Mouse (Mus musculus) E14TG2a.4 (cell line): ENCODE measurements around the gene Clstn1.

ENCODE experiments used
- CTCF ChIP-seq: conservative IDR thresholded peaks from 2 replicates; pipeline ENCODE4 v1.5.1; 2014; ENCODE audit warnings: low read length
- NANOG ChIP-seq: IDR thresholded peaks from 2 replicates; pipeline ENCODE4 v1.6.1; 2014; ENCODE audit warnings: borderline replicate concordance, low read length, mixed read lengths
- POU5F1 ChIP-seq: IDR thresholded peaks from 2 replicates; pipeline ENCODE4 v1.6.1; 2014; ENCODE audit warnings: low read length, borderline replicate concordance

DNA sequence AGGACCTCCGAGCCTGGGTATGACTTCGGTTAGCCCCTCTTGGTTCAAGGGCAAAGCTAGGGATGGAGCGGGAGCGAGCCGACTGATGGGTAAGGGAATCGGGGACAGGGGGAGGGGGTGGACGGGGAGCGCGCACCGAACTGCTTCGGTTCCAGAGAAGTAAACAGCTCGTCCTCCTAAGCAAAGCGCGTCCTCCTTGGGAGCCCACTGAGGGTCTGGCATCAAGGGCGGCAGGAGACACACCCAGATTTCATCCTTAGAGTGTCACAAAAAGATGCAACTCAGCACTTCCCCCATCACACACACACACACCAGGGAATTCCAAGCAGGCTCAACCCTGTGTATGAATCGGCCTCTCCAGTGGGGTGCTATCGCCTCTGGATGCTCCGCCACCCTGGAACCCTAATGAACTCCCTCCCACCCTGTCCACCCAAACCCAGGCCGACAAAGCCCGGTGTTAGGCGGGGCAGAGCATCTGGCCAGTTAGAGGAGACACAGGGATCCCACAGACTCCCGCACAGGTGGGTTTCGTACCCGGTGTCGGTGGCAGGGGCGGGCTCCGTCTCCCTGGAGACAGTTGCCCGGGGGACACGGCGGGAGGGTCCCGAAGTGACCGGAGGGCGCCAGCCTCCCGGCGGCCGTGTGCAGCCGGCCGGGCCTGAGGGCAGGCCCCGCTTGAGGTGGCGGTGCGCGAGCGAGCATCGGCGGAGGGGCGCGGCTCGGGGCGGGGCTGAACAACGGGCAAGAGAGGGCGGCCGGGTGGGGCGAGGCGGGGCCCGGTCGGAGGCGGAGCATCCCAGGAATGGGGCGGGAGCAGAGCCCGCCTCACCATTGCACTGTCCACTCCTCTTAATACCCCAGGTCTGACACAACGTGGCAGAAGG, 89.4 kb downstream of the Clstn1 start:
- TF ChIP-seq NANOG (no peak), CTCF (no peak), POU5F1 (no peak)
